Mouse (Mus musculus): ENCODE data around the gene Cdc20. TPM values are rescaled to one million over a fixed set of nuclear protein-coding genes. Genes with fewer than 3 reads are reported as not detected.
A peak's percentile ranks its signal among the peaks of the same experiment; 100 is the strongest.

Gene Cdc20
- polyA plus RNA-seq (2015; fragmentation: Nextera tagmentation; extraction: Ambion mirVana): 189 and 195 TPM in 2 replicates

DNA sequence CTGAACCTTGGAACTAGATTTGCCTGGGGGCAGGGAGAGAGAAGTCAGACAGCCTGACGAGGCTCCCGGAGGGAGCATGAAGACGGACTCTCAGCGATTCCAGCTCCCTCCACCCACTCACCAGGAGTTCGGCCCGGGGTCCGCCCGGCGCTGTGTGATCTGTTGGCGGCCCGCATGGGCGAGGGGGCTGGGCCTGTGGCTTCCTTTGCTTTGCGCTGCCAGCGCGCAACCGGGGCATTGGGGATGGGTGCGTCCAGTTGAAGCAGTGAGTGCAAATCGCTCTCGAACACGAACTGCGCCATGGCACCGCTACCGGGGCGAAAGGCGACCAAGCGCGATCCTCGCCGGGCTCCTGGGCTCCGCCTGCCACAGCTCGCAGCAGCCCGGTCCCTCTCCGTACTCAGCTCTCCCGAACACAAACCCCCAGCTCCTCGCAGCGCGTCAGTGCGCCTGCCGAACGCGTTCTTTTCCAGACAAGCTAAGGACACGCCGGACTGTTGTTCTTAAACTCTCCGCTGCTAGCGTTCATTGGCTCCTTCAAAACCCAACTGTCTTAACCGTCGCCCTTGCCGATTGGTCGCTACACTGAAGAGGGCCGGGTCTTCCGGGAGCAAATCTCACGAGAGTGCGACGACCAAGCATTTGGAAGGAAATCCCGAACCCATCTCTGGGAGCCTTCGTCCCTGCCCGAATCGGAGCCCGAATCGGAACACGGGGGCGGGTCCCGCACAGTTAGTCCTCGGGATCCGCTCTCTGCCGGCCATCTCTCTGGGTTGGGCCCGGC lies at the start of gene Cdc20:
TSS of gene Cdc20 (minus strand) at position 533 of the 784 bp plus-strand sequence.
- Histone ChIP-seq H3K27ac (ENCODE audit: low read length) (peak within 1 kb of the TSS; percentile 95), H3K9me3 (replicated peaks; ENCODE audit: control insufficient read depth, low read length) (no peaks in the 10 kb centered on the region), H3K4me1 (ENCODE audit: control insufficient read depth, insufficient read depth, low read length) (peaks cover 28% of the 10 kb centered on the region), H3K27me3 (ENCODE audit: control insufficient read depth, insufficient read depth, low read length) (no peaks in the 10 kb centered on the region), H3K4me3 (ENCODE audit: low read length) (peak within 1 kb of the TSS; percentile 70), H3K36me3 (ENCODE audit: control insufficient read depth, insufficient read depth) (peaks cover 29% of the 10 kb centered on the region), H3K9ac (ENCODE audit: low read length) (peak within 1 kb of the TSS; percentile 87), H3K4me2 (ENCODE audit: low read depth, low read length) (peak within 1 kb of the TSS; percentile 97)
- ATAC-seq (replicated peaks; ENCODE audit: extremely low read depth, insufficient read depth, low FRiP score): peak; percentile 94
- WGBS: under 1% methylated on average over 67 of the region's 67 CpGs

DNA sequence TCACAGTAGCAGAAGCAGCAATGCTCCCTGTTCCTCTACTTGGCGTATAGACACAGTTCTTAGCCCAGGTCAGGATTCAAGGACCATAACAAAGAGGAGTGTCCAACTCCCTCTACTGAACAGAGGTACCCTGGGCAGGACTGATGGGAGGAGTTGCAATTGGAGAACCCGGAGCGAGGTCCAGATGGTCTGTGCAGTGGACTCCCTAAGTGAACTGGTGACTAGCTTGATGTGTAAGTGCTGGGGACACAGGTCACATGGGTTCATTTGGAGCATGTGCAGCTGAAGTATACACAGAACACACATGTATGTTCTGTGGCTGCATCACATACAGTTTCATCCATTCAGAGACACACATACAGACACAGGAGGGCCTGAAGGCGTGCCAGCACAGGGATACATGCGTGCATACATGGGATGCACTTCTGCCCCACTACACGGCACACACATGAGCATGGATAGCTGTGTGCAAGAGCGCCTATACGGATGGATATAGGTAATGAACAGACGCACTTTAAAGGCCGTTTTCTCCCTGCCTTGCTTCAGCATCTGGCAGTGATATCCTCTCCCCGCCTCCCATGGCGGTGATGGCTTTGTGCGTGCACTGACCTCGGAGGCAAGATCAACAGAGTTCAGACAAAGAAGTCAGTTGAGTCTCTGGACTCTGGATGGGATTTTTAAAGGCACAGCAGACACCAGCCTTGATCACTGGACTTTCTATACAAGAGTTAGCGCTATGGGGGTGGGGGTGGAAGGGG lies 39.8 kb upstream of the Cdc20 start:
- Histone ChIP-seq H3K27ac (ENCODE audit: low read length) (no peak overlapping the region), H3K4me2 (ENCODE audit: low read depth, low read length) (no peak overlapping the region), H3K4me3 (ENCODE audit: low read length) (no peak overlapping the region), H3K27me3 (ENCODE audit: control insufficient read depth, insufficient read depth, low read length) (no peaks in the 10 kb centered on the region), H3K9ac (ENCODE audit: low read length) (no peak overlapping the region), H3K4me1 (ENCODE audit: control insufficient read depth, insufficient read depth, low read length) (no peaks in the 10 kb centered on the region), H3K36me3 (ENCODE audit: control insufficient read depth, insufficient read depth) (no peaks in the 10 kb centered on the region), H3K9me3 (replicated peaks; ENCODE audit: control insufficient read depth, low read length) (no peaks in the 10 kb centered on the region)
- WGBS: 70% methylated on average over 15 of the region's 15 CpGs
- no peak for ATAC-seq (replicated peaks; ENCODE audit: extremely low read depth, insufficient read depth, low FRiP score)

DNA sequence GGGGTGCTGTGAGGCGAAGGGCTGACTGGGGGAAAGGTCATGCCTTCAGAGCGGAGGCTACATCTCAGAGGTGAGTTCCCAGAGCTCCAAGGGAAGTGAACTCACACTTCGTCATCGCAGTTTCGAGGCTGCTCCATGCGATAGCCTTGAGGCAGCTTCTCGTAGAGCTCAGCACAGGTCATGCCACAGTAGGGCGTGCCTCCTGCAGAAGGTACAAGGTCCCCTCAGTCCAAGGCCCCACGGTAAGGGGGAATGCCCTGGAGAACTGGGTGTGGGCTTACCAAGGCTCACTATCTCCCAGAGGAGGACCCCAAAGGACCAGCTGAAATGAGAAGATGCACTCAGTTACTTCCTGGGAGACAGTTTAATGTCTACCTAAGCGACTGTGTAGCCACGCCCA lies 35.5 kb upstream of the Cdc20 start:
- H3K9me3 ChIP-seq (replicated peaks; ENCODE audit: control insufficient read depth, low read length): 0 out of 2 replicates have a peak, but pooled peaks cover 4% of the 10 kb centered on the region
- no peak overlapping the region for H3K4me3 ChIP-seq (ENCODE audit: low read length)
- no peak overlapping the region for H3K4me2 ChIP-seq (ENCODE audit: low read depth, low read length)
- no peak overlapping the region for H3K27ac ChIP-seq (ENCODE audit: low read length)
- no peaks in the 10 kb centered on the region for H3K27me3 ChIP-seq (ENCODE audit: control insufficient read depth, insufficient read depth, low read length)
- no peaks in the 10 kb centered on the region for H3K4me1 ChIP-seq (ENCODE audit: control insufficient read depth, insufficient read depth, low read length)
- H3K9ac ChIP-seq (ENCODE audit: low read length): no peak overlapping the region
- H3K36me3 ChIP-seq (ENCODE audit: control insufficient read depth, insufficient read depth): no peaks in the 10 kb centered on the region
- WGBS: 86% methylated on average over 11 of the region's 11 CpGs
- no peak for ATAC-seq (replicated peaks; ENCODE audit: extremely low read depth, insufficient read depth, low FRiP score)

DNA sequence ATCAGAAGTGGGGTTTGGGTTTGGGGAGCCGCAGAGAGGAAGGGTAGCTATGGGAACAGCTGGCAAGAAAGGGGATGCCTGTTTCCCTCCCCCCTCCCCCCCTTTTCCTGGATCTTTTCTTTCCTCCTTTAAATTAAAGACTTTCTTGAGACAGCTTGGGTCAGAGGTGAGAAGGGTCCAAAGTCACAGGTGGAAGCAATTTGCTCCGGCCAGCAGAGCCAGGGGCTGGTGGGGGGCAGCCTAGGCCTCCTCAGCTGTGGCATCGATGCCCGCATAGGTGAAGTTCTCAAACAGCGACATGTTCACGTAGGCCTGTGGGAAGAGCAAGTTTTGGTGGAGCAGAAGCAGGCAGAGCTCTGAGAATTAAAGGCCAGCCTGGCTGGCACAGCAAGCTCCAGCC lies 34.1 kb upstream of the Cdc20 start:
- WGBS: 85% methylated on average over 6 of the region's 6 CpGs
- Histone ChIP-seq H3K4me1 (ENCODE audit: control insufficient read depth, insufficient read depth, low read length) (no peaks in the 10 kb centered on the region), H3K36me3 (ENCODE audit: control insufficient read depth, insufficient read depth) (no peaks in the 10 kb centered on the region), H3K4me3 (ENCODE audit: low read length) (no peak overlapping the region), H3K9me3 (replicated peaks; ENCODE audit: control insufficient read depth, low read length) (0 out of 2 replicates have a peak, but pooled peaks cover 4% of the 10 kb centered on the region), H3K9ac (ENCODE audit: low read length) (no peak overlapping the region), H3K4me2 (ENCODE audit: low read depth, low read length) (no peak overlapping the region), H3K27me3 (ENCODE audit: control insufficient read depth, insufficient read depth, low read length) (no peaks in the 10 kb centered on the region), H3K27ac (ENCODE audit: low read length) (no peak overlapping the region)
- ATAC-seq (replicated peaks; ENCODE audit: extremely low read depth, insufficient read depth, low FRiP score): no peak

DNA sequence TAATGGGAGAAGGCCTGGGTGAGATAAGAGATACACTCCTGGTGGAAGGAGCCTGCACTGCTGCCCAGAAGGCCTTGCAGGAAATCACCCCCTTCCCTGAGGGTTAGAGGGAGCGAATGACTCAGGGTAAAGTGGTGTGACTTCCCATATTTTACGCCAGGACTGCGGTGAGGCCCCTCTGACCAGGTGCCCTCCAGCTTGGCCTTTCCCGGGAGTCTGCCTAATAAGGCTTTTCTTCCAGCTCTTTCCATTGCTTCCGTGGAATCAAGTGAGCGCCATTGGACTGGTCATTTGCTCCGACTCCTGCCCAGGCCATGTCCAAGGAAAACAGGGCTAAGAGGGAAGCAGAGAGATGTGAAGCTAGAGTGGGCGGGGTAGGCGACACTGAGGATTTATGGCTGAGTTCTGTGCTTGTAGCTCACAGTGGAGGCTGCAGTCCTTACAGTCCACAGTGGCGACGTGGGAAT lies 28.6 kb upstream of the Cdc20 start:
- 33% methylated on average over 11 of the region's 11 CpGs for WGBS
- Histone ChIP-seq H3K36me3 (ENCODE audit: control insufficient read depth, insufficient read depth) (no peaks in the 10 kb centered on the region), H3K9ac (ENCODE audit: low read length) (no peak overlapping the region), H3K27ac (ENCODE audit: low read length) (no peak overlapping the region), H3K4me1 (ENCODE audit: control insufficient read depth, insufficient read depth, low read length) (no peaks in the 10 kb centered on the region), H3K4me3 (ENCODE audit: low read length) (no peak overlapping the region), H3K4me2 (ENCODE audit: low read depth, low read length) (no peak overlapping the region), H3K9me3 (replicated peaks; ENCODE audit: control insufficient read depth, low read length) (0 out of 2 replicates have a peak, but pooled peaks cover 4% of the 10 kb centered on the region), H3K27me3 (ENCODE audit: control insufficient read depth, insufficient read depth, low read length) (no peaks in the 10 kb centered on the region)
- ATAC-seq (replicated peaks; ENCODE audit: extremely low read depth, insufficient read depth, low FRiP score): peak; percentile 73

DNA sequence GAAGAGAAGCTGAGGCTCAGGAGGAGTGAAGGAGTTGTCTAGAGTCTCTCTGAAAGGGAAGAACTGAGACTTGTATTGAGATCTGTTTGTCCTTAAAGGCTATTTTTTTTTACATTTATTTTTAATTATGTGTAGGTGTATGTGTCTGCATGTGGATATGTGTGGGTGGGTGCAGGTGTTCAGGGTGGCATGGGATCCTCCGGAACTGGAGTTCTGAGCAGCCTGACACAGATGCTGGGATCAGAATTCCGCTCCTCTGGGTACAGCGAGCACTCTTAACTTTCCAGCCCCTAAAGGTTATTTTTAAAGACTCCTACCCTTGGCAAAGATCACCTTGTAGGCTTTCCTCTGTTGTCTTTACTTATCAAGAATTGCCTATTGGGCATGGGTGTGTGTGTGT lies 27.8 kb upstream of the Cdc20 start:
- H3K4me3 ChIP-seq (ENCODE audit: low read length): no peak overlapping the region
- 76% methylated on average over 3 of the region's 3 CpGs for WGBS
- H3K27me3 ChIP-seq (ENCODE audit: control insufficient read depth, insufficient read depth, low read length): no peaks in the 10 kb centered on the region
- no peak overlapping the region for H3K27ac ChIP-seq (ENCODE audit: low read length)
- no peaks in the 10 kb centered on the region for H3K4me1 ChIP-seq (ENCODE audit: control insufficient read depth, insufficient read depth, low read length)
- no peak overlapping the region for H3K4me2 ChIP-seq (ENCODE audit: low read depth, low read length)
- H3K36me3 ChIP-seq (ENCODE audit: control insufficient read depth, insufficient read depth): no peaks in the 10 kb centered on the region
- no peak for ATAC-seq (replicated peaks; ENCODE audit: extremely low read depth, insufficient read depth, low FRiP score)
- no peak overlapping the region for H3K9ac ChIP-seq (ENCODE audit: low read length)
- H3K9me3 ChIP-seq (replicated peaks; ENCODE audit: control insufficient read depth, low read length): 0 out of 2 replicates have a peak, but pooled peaks cover 4% of the 10 kb centered on the region

DNA sequence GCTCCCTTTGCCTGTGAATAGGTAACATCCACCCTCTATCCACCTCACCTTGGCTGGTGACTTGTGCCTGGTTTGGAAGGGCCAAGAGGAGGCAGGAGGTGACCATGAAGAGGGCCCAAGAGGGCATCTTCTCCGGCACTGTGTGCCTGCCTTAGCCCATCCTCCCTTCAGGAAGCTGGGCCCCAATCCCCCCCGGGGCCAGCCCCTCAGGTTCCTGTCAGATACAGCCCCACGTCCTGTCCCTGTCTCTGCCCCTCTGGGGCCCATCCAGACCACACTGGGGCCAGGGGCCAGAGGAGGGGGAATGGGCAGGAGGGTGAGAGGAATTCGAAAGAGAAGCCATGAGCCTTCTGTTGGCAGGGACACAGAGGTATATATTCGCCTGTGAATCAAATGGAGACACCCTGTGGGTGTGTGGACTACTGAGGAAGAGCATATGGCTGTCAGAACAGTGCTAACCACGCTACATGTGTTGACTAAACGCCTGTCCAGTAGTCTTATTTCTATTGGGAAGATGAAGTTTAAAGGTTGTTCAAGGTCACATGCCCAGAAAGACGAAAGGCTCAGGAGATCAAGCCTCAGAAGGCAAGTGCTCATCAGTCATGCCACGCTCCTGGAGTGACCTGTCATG lies 20.3 kb upstream of the Cdc20 start, which contains the start of gene Mpl:
TSS of gene Mpl (minus strand) at position 169 of the 631 bp plus-strand sequence.
- no peak within 1 kb of the TSS for H3K4me3 ChIP-seq (ENCODE audit: low read length)
- no peaks in the 10 kb centered on the region for H3K27me3 ChIP-seq (ENCODE audit: control insufficient read depth, insufficient read depth, low read length)
- H3K27ac ChIP-seq (ENCODE audit: low read length): no peak within 1 kb of the TSS
- no peaks in the 10 kb centered on the region for H3K9me3 ChIP-seq (replicated peaks; ENCODE audit: control insufficient read depth, low read length)
- H3K9ac ChIP-seq (ENCODE audit: low read length): no peak within 1 kb of the TSS
- H3K4me2 ChIP-seq (ENCODE audit: low read depth, low read length): no peak within 1 kb of the TSS
- no peaks in the 10 kb centered on the region for H3K36me3 ChIP-seq (ENCODE audit: control insufficient read depth, insufficient read depth)
- no peaks in the 10 kb centered on the region for H3K4me1 ChIP-seq (ENCODE audit: control insufficient read depth, insufficient read depth, low read length)
- 64% methylated on average over 9 of the region's 9 CpGs for WGBS
- no peak for ATAC-seq (replicated peaks; ENCODE audit: extremely low read depth, insufficient read depth, low FRiP score)

DNA sequence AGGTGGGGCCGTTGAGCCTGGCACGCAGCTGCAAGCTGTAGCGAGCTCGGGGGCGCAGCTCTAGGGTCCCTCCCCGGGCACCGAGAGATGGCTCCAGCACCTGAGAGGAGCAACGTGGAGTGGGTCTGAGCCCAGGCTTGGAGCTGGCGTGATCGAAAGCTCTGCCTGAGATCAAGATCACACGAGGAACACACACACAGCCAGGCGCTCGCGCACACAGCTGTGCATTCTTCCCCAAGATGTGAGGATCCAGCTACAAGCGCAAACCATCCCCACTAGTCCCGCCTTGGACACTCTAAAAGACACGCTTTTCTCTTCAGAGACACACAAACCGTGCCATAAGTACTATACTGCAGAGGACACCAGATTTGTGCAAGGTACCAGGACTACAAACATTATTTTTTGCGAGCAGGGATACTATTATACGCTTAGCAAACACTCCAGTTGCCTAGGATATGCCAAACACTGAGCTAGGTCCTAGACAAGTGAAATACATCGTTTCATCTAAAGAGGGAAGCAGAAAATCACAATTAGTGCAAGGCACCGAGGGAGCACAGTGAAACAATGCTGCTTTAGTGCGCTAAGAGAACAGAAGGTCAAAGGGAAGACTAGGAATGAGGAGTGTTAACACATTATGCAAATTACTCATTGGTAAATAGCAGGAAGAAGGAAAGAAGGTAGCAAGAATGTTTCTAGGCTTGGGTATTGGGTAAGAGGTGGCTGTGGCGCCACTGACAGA lies 9.4 kb upstream of the Cdc20 start:
- 33% methylated on average over 24 of the region's 24 CpGs for WGBS
- H3K4me1 ChIP-seq (ENCODE audit: control insufficient read depth, insufficient read depth, low read length): peaks cover 6% of the 10 kb centered on the region
- no peaks in the 10 kb centered on the region for H3K9me3 ChIP-seq (replicated peaks; ENCODE audit: control insufficient read depth, low read length)
- peak overlapping the region; percentile 60 for H3K4me2 ChIP-seq (ENCODE audit: low read depth, low read length)
- peak overlapping the region; percentile 31 for H3K4me3 ChIP-seq (ENCODE audit: low read length)
- H3K27ac ChIP-seq (ENCODE audit: low read length): no peak overlapping the region
- ATAC-seq (replicated peaks; ENCODE audit: extremely low read depth, insufficient read depth, low FRiP score): no peak
- no peaks in the 10 kb centered on the region for H3K27me3 ChIP-seq (ENCODE audit: control insufficient read depth, insufficient read depth, low read length)
- no peaks in the 10 kb centered on the region for H3K36me3 ChIP-seq (ENCODE audit: control insufficient read depth, insufficient read depth)
- H3K9ac ChIP-seq (ENCODE audit: low read length): peak overlapping the region; percentile 26

All from heart, embryonic 16.5 days (tissue).